8 mouse cellular contexts compared by ENCODE assay signal in genomic region chr12:105027323-105027991, GRCm38 (mm10). TPM values are rescaled to one million over a fixed set of nuclear protein-coding genes. Genes with fewer than 3 reads are reported as not detected.
DNase-seq lines count a peak whose midpoint lies in the region; ATAC-seq and TF ChIP-seq lines count a peak whose summit lies in the region.

No protein-coding gene starts in this region.

- H3K27me3 ChIP-seq in CH12.LX (replicated peaks): no peaks in the 10 kb centered on the region
- H3K27me3 ChIP-seq in lung, postnatal 0 days (replicated peaks; ENCODE audit: insufficient read depth, low read length): no peaks in the 10 kb centered on the region

- WGBS in lung, postnatal 0 days: 31% methylated on average over 15 of the region's 15 CpGs

- peak; percentile 28 for TF ChIP-seq RAD21 in CH12.LX (IDR thresholded peaks at IDR 0.05; ENCODE audit: low read depth, low read length)

- in situ Hi-C loops in CH12.LX (cut with MboI; ENCODE audit: low pct_ligation_motif_present, low pct_unique_long_range_greater_than_20kb, low sequenced_read_pairs): no loop called here

- ATAC-seq in lung, postnatal 0 days: no peak

- DNase-seq in A20 (ENCODE audit: low read depth, low spot score): peak; percentile 91
- peak; percentile 95 for DNase-seq in CH12.LX (ENCODE audit: extremely low read depth)
- peak; percentile 98 for DNase-seq in c-Kit-negative CD71-positive TER-119-positive erythroid progenitor cells, embryonic 14.5 days (ENCODE audit: low read depth, low spot score)
- DNase-seq in gastrocnemius, postnatal 25 days: peak; percentile 68
- DNase-seq in kidney, postnatal 10 days: peak; percentile 87
- peak; percentile 83 for DNase-seq in lung, postnatal 0 days (ENCODE audit: low spot score)
- DNase-seq in right cerebral cortex, postnatal 25 days: peak; percentile 61
- peak; percentile 54 to 78 for DNase-seq in urinary bladder, postnatal 4 days (ENCODE audit: low spot score in 2 of 2)

- H3K4me3 ChIP-seq in CH12.LX (replicated peaks in 1 of 3; ENCODE audit: low read depth in 2 of 3, low read length in 2 of 3, poor library complexity in 1 of 3): no peak overlapping the region
- H3K4me3 ChIP-seq in lung, postnatal 0 days (ENCODE audit: low read depth, low read length): no peak overlapping the region

- no peak overlapping the region for H3K9ac ChIP-seq in CH12.LX (ENCODE audit: insufficient read depth, low read depth)
- H3K9ac ChIP-seq in lung, postnatal 0 days (replicated peaks; ENCODE audit: low read depth): no peak overlapping the region

- peaks cover 20 to 58% of the 10 kb centered on the region in 2 experiments for H3K4me1 ChIP-seq in CH12.LX (ENCODE audit: control insufficient read depth in 1 of 2, insufficient read depth in 2 of 2)
- peaks cover 10% of the 10 kb centered on the region; the same call in 1 of the 2 replicates for H3K4me1 ChIP-seq in lung, postnatal 0 days (ENCODE audit: insufficient read depth, low read depth, low read length)

- dilution Hi-C loops in CH12.LX (cut with MboI; ENCODE audit: extremely low pct_ligation_motif_present, extremely low pct_unique_long_range_greater_than_20kb, low sequenced_read_pairs): no loop called here

- H3K27ac ChIP-seq in CH12.LX (ENCODE audit: insufficient read depth, low read depth): peak overlapping the region; percentile 69
- no peak overlapping the region for H3K27ac ChIP-seq in lung, postnatal 0 days (ENCODE audit: low read length)

- peak; percentile 60 to 81 for TF ChIP-seq CTCF in CH12.LX (conservative IDR thresholded peaks at IDR 0.05 in 1 of 2, IDR thresholded peaks at IDR 0.05 in 1 of 2; ENCODE audit: low read depth in 2 of 2, low read length in 2 of 2)
- TF ChIP-seq CTCF in lung, postnatal 0 days (IDR thresholded peaks at IDR 0.05): peak; percentile 80

- TF ChIP-seq POLR2A in CH12.LX (IDR thresholded peaks at IDR 0.05; ENCODE audit: low read depth, low read length): no peak; the same call in none of the 2 replicates

- peak overlapping the region; percentile 4; the same call in 1 of the 2 replicates for H3K4me2 ChIP-seq in CH12.LX (ENCODE audit: insufficient read depth, low read depth, poor library complexity, severe bottlenecking)
- no peak overlapping the region for H3K4me2 ChIP-seq in lung, postnatal 0 days (replicated peaks; ENCODE audit: low read depth, low read length)

- no peak for TF ChIP-seq EP300 in CH12.LX (IDR thresholded peaks at IDR 0.05; ENCODE audit: low read length)
- TF ChIP-seq EP300 in lung, postnatal 0 days (IDR thresholded peaks at IDR 0.05): no peak

- peaks cover 22% of the 10 kb centered on the region for H3K79me2 ChIP-seq in CH12.LX (replicated peaks; ENCODE audit: control insufficient read depth, extremely low read depth, insufficient read depth, poor library complexity, severe bottlenecking)

- peaks cover 6% of the 10 kb centered on the region for H3K9me3 ChIP-seq in CH12.LX (replicated peaks; ENCODE audit: low read length)
- H3K9me3 ChIP-seq in lung, postnatal 0 days (ENCODE audit: low read length): no peaks in the 10 kb centered on the region

- H3K36me3 ChIP-seq in CH12.LX (replicated peaks in 1 of 2; ENCODE audit: control insufficient read depth in 1 of 2, insufficient read depth in 1 of 2, low read length in 1 of 2): peaks cover 11 to 25% of the 10 kb centered on the region in 2 experiments
- no peaks in the 10 kb centered on the region for H3K36me3 ChIP-seq in lung, postnatal 0 days (ENCODE audit: insufficient read depth, low read length)

TF ChIP-seq in CH12.LX, 34 proteins besides CTCF, POLR2A, EP300 and RAD21:
- no peak for TF ChIP-seq HCFC1 (IDR thresholded peaks at IDR 0.05; ENCODE audit: low read depth, low read length)
- 0 out of 2 replicates have a peak, but pooled peaks have one; percentile 54 for TF ChIP-seq MAZ (IDR thresholded peaks at IDR 0.05; ENCODE audit: low read depth, low read length)
- TF ChIP-seq CHD1 (IDR thresholded peaks at IDR 0.05; ENCODE audit: low read depth, low read length): 0 out of 2 replicates have a peak, but pooled peaks have one; percentile 15
- TF ChIP-seq ELF1 (IDR thresholded peaks at IDR 0.05; ENCODE audit: low read depth, low read length): peak; percentile 57
- no peak for TF ChIP-seq ZC3H11A (IDR thresholded peaks at IDR 0.05; ENCODE audit: low read depth, low read length)
- no peak for TF ChIP-seq POLR2AphosphoS2 (IDR thresholded peaks at IDR 0.05; ENCODE audit: low read depth, low read length)
- TF ChIP-seq USF1 (IDR thresholded peaks at IDR 0.05; ENCODE audit: low read depth, low read length): no peak
- TF ChIP-seq SIN3A (IDR thresholded peaks at IDR 0.05; ENCODE audit: low read length): peak; percentile 68; the same call in 1 of the 2 replicates
- TF ChIP-seq IRF4 (IDR thresholded peaks at IDR 0.05; ENCODE audit: low read depth, low read length): no peak
- TF ChIP-seq ZNF384 (IDR thresholded peaks at IDR 0.05; ENCODE audit: low read depth, low read length): peak; percentile 21; the same call in 1 of the 2 replicates
- no peak for TF ChIP-seq CHD2 (IDR thresholded peaks at IDR 0.05; ENCODE audit: low read length)
- no peak for TF ChIP-seq MEF2A (IDR thresholded peaks at IDR 0.05; ENCODE audit: borderline replicate concordance, low read depth, low read length)
- no peak for TF ChIP-seq USF2 (conservative IDR thresholded peaks at IDR 0.05; ENCODE audit: low read depth, low read length)
- 0 out of 2 replicates have a peak, but pooled peaks have one; percentile 24 for TF ChIP-seq ETS1 (conservative IDR thresholded peaks at IDR 0.05; ENCODE audit: low read depth, low read length)
- no peak for TF ChIP-seq NELFE (IDR thresholded peaks at IDR 0.05; ENCODE audit: low read depth, low read length)
- no peak for TF ChIP-seq E2F4 (IDR thresholded peaks at IDR 0.05; ENCODE audit: insufficient replicate concordance, low read depth, low read length)
- TF ChIP-seq KAT2A (IDR thresholded peaks at IDR 0.05; ENCODE audit: insufficient replicate concordance, low read length): no peak
- TF ChIP-seq MXI1 (IDR thresholded peaks at IDR 0.05; ENCODE audit: low read depth, low read length): peak; percentile 59; the same call in 1 of the 2 replicates
- no peak for TF ChIP-seq TBP (conservative IDR thresholded peaks at IDR 0.05; ENCODE audit: low read depth, low read length)
- TF ChIP-seq MYC (IDR thresholded peaks at IDR 0.05; ENCODE audit: low read depth, low read length): peak; percentile 69
- TF ChIP-seq TCF12 (IDR thresholded peaks at IDR 0.05; ENCODE audit: low read depth, low read length): peak; percentile 28; the same call in 1 of the 2 replicates
- TF ChIP-seq JUND (conservative IDR thresholded peaks at IDR 0.05; ENCODE audit: low read depth, low read length): no peak
- TF ChIP-seq MAFK (IDR thresholded peaks at IDR 0.05; ENCODE audit: insufficient replicate concordance, low read length): no peak; the same call in 1 of the 2 replicates
- TF ChIP-seq PAX5 (IDR thresholded peaks at IDR 0.05; ENCODE audit: low read length): no peak
- no peak for TF ChIP-seq UBTF (IDR thresholded peaks at IDR 0.05; ENCODE audit: low read depth, low read length)
- peak; percentile 60 for TF ChIP-seq MAX (IDR thresholded peaks at IDR 0.05; ENCODE audit: low read length)
- peak; percentile 47 for TF ChIP-seq SMC3 (IDR thresholded peaks at IDR 0.05; ENCODE audit: low read depth, low read length)
- no peak for TF ChIP-seq GABPA (IDR thresholded peaks at IDR 0.05; ENCODE audit: insufficient replicate concordance, low read depth, low read length)
- TF ChIP-seq JUN (IDR thresholded peaks at IDR 0.05; ENCODE audit: insufficient read depth, low read depth, low read length): no peak
- no peak for TF ChIP-seq ZMIZ1 (IDR thresholded peaks at IDR 0.05; ENCODE audit: low read depth, low read length)
- no peak for TF ChIP-seq RCOR1 (conservative IDR thresholded peaks at IDR 0.05; ENCODE audit: low read depth, low read length)
- TF ChIP-seq NRF1 (IDR thresholded peaks at IDR 0.05; ENCODE audit: low read depth, low read length): no peak
- no peak for TF ChIP-seq ZKSCAN1 (IDR thresholded peaks at IDR 0.05; ENCODE audit: borderline replicate concordance, low read depth, low read length)
- TF ChIP-seq BHLHE40 (IDR thresholded peaks at IDR 0.05; ENCODE audit: low read depth, low read length): 0 out of 2 replicates have a peak, but pooled peaks have one; percentile 18

RNA-seq across cellular contexts. Expression of gene Glrx5, which starts 5.0 kb away (rescaled TPM):
- total RNA-seq in CH12.LX (2012; rRNA removed) (38.5 and 51.6 TPM in 2 replicates), CH12.LX (2014; rRNA removed) (72.8 and 79.5 TPM in 2 replicates)
- 112 and 123 TPM in 2 replicates for polyA plus RNA-seq in CH12.LX (2012; ENCODE audit: insufficient read length, low read depth)
- 10 to 100 TPM; 63.5 to 64.9 TPM for total RNA-seq in gastrocnemius, postnatal 25 days (2021)
- polyA plus RNA-seq in lung, postnatal 0 days (2015; fragmentation: Nextera tagmentation; extraction: Ambion mirVana): 126 and 127 TPM in 2 replicates

RNA-seq across cellular contexts. Expression of gene Syne3, which starts 17.8 kb away (rescaled TPM):
- total RNA-seq in CH12.LX (2012; rRNA removed) (16.6 and 18.7 TPM in 2 replicates), CH12.LX (2014; rRNA removed) (5.3 and 5.5 TPM in 2 replicates)
- polyA plus RNA-seq in CH12.LX (2012; ENCODE audit: insufficient read length, low read depth): 7.3 and 7.5 TPM in 2 replicates
- total RNA-seq in gastrocnemius, postnatal 25 days (2021): 1 to 10 TPM; 3.2 to 4.6 TPM
- polyA plus RNA-seq in lung, postnatal 0 days (2015; fragmentation: Nextera tagmentation; extraction: Ambion mirVana): 1.1 and 1.2 TPM in 2 replicates
